Mouse (Mus musculus) left cerebral cortex, postnatal 4 days (tissue): ENCODE data around the gene Sigirr. TPM values are rescaled to one million over a fixed set of nuclear protein-coding genes. Genes with fewer than 3 reads are reported as not detected.
A peak's percentile ranks its signal among the peaks of the same experiment; 100 is the strongest.

Experiments
- DNase-seq: peaks from one replicate; pipeline ENCODE4 v3.0.0-alpha.2; 2022
- intact Hi-C: fragments of 180-260 bp; cut with DNase I; formaldehyde crosslinking; loops from one replicate; pipeline ENCODE4 v1.15.1; 2025
- total RNA-seq, 2 experiments: library from RNA; stranded (reverse); gene quantifications; 2 replicates each; pipeline ENCODE4 v1.2.3; 2021

The Sigirr gene
- 1 to 10 TPM; 2.8 to 2.9 TPM for total RNA-seq

DNA sequence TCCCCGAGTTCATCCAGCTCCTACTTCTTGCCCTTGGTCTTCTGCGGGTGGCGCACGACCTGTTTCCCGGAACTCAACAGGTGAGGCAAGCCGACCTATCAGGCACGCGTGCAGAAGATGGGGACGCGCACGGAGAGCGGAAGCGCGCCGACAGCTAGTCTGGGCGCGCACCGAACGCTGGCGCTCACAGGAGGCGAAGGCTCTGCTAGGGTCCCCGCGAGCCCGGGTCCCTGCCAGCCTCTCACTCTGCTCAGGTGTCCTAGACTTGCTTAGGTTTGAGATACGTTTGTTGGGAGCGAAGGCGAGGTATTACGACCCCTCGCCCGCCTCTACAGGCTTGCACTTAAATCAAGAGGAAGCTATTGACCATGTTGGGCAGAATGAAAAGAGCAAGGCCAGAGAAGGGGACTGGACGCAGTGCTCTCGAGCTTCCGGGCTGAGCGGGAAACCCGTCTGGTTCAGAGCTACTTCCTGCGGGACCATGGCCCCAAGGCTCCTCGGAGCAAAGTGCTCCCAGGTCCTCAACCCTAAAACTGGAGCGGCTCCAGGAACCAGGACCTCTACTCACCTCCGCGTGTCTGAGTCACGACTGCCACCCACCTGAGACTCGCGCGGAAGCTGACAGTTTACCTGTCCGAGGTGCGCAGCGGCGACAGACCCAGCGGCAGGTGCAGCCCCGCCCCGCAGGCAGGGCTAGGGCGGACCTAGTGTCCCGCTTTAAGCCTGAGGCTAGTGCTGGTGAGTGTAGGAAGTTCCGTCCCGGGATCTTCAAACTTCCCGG, at the start of gene Sigirr:
Gene Sigirr (minus strand): TSS at position 662 of the 781 bp plus-strand sequence.
- intact Hi-C loops, result no loop called here
- DNase-seq, result no peak

DNA sequence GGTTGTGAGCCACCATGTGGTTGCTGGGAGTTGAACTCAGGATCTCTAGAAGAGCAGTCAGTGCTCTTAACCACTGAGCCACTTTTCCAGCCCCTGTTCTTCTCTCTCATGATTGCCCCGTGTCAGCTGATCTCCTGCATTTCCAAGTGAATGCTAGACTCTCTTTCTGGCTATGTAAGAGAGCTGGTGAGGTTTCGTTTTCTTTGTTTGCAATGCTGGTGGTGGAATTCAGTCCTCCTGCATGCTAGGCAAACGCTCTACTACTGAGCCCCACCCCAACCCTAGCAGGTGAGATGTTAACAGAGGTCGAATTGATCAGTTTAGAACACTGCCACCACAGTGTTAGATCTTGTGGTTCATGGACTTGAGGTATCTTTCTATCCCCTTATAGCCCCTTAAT, 48.3 kb upstream of the Sigirr start:
- intact Hi-C loops, result no loop called here
- no peak for DNase-seq

DNA sequence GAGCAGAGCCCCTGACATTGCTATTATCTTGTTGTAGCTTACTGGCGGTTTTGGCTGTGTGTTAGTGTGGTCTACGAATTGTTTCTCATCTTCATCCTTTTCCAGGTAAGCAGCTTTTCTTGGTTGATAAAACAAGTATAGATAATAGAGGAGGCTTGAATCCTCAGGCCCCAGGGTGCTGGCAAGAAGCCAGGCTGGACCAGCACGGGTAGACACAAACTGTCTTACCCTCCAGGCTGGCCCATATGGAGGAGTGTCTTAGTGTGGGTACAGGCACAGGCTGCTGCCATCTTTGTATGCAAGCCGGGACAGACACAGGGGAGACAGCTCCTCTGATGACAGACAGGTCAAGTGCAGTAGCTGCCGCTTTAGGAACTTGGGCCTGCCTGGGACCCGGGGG, 46.7 kb upstream of the Sigirr start:
- peak; percentile 42 for DNase-seq
- intact Hi-C loops, result no loop called here

DNA sequence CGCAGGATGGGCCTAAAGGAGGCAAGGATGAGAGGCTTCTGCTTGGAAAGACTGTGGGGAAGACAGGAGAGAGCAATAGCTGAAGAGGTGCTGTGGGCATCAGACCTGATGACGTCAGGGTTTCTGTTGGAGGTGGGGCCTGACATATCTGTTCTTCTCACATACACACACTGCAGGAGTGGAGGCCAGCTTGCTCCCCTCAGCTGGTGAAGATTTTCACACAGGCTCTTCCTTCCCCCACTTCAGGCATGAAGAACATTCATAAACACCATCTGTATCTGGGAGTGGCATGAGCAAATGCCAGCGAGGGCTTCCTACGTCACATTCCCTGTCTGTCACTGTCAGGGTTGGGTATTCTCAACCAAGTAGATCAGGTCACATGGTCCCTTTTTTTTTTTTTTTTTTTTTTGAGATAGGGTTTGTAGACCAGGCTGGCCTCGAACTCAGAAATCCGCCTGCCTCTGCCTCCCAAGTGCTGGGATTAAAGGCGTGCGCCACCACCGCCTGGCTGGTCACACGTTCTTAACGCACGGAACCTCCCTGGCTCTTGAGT, 45.7 kb upstream of the Sigirr start:
- DNase-seq, result no peak
- intact Hi-C loops, result no loop called here

DNA sequence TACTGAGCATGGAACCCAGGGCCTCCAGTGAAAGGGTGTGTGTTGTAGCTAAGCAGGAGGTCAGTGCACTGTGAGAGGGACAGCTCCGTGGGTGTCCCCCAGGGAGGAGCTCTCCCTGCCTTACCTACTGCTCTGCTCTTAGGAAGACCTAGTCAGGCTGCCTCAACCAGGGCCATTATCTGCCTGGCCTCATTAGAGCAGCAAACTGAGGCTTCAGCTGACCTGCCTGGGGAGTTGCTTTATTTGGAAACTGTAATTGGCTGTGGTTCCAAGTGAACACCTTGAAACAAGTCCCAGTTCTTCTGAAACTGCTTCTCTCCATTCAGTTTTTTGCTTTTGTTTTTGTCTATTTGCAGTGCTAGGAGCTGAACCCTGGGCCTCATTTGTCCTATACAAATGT, 45.0 kb upstream of the Sigirr start:
- no peak for DNase-seq
- intact Hi-C loops, result no loop called here

DNA sequence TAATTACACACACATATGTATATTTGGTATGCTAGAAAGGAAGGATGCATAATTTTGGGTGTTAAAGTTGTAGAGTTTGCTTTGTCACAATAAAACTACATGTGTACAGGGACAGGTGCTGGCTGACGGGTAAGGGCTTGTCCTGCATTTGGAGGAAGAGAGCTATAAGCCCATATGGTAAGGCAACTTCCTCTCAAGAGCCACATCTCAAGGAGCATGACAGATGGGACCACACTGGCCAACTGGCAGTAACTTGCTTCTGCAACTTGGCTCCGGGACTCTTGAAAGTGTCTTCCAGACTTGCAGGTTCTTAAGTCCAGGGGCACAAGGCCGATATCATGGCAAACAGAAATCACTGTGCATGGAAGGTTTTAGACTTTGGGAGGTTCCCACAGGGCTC, 44.3 kb upstream of the Sigirr start:
- no peak for DNase-seq
- intact Hi-C loops, result no loop called here

DNA sequence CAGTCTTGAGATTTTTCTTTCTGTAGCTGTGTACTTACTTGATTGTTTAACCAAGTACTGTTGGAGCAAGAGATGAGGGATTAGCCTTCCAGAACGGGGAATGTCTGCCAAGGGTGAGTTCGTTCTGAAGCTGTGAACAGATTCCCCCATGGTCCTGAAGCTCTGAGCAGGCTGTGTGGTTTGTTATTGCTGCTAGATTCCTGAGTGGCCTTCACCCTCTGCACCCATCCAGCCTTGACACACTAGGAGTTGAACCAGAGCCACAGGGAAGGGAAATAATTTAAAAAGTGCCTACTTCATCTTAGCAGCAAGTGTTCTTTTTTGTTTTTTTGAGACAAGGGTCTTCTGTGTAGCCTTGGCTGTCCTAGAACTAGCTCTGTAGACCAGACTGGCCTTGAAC, 43.5 kb upstream of the Sigirr start:
- DNase-seq, result no peak
- intact Hi-C loops, result no loop called here

DNA sequence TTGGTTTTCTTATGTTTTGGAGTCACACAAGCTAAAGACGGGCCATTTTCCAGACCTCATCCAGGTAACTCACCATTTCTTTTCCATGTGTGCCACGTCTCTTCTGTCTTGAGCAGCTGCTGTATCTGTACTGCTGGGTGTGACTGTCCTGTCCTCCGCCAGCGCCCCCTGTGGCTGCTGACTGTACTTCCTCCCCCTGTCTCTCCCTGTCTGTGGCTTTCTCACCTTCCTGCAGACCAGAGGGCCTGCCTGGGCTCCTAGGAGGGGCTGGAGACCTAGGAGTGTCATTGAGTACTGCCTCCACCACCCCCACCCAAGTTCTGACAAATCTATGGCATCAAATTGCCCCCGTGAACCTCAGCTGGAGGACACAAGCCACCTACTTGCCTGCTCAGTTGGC, 42.7 kb upstream of the Sigirr start:
- intact Hi-C loops, result no loop called here
- peak; percentile 32 for DNase-seq

DNA sequence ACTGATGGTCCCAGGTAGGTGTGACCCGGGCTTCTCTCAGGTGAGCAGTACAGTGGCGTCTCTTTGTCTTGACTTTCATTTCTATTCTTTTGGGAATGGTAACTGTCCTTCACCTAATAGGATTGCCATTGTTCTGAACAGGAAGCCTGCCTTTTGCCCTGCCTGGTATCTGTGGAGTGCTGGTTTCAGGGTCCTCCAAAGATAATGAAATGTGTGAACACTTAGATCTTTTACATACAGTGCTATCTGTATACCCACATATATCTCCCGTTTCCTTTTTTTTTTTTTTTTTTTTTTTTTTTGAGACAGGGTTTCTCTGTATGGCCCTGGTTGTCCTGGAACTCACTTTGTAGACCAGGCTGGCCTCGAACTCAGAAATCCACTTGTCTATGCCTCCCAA, 41.0 kb upstream of the Sigirr start:
- no peak for DNase-seq
- intact Hi-C loops, result no loop called here

DNA sequence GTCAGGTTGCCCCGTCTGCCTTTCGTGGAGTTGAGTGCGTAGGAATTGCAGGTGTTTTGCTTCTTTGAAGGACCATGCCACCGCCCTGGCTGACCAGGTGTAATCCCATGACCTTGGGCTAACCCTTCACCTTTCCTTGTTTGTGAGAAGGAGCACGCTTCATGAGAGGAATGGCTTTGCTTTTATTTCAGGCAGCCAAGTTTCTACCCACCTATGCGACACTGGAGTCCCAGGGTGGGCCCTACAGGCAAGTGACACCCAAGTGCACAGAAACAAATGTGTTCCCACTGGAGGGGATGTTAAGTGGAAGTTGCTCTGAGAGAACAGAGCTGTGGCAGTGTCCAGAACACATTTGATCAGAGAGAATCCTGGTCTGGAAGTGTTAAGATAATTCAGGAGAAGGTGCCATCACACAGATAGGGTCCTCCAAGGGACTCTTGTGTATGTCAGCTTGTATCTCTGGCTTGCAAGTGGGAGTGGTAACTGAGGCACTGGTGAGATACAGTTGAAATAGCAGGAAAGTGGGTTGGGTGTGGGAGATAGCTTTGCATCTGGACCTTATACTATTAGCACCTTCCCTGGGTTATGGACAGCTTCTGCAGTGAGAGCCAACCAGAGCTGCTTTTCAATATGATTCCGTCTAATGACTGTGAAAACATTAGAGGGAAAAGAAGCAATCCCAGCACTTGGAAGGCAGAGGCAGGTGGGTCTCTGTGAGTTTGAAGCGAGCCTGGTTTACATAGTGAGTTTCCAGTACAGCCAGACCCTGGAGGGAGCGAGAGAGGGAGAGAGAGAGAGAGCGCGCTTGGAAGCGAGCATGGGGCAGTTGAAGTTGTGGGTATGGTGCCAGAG, 31.8 kb upstream of the Sigirr start:
- intact Hi-C loops, result no loop called here
- DNase-seq, result no peak

DNA sequence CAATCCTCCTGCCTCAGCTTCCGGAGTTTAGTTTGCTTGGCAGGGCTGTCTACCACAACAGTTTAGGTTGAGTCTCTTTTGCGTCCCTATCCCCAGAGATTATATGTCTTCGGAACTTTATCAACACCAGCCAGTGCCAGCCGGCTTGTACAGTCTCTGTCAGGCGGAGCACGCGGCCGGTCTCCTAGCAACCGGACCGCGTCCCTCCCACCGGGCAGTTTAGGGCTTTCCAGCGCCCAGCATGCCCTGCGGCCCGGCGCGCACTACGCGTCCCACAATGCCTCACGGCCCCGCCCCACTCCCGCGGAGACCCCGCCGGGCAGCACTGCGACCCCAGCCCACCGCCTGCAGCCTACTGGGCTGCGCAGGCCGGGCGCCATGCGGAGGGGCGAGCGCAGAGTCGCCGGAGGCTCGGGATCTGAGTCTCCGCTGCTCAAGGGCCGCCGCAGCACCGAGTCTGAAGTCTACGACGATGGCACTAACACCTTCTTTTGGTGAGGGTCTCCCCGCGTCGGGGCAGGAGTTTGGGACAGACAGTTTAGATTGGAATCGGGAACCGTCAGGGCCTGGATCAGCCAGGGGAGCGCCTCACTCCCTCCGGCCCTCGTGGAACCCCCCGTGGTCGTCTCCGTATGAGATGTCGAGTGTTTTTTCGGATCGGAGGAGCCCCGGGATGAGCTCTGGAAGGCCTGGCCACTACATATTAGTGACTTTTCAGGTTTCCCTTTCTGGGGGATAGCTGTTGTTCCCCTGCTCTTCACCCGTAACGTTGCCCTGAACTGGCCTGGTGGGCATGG, 30.9 kb upstream of the Sigirr start:
- DNase-seq, result peak; percentile 94
- intact Hi-C loops, result no loop called here

DNA sequence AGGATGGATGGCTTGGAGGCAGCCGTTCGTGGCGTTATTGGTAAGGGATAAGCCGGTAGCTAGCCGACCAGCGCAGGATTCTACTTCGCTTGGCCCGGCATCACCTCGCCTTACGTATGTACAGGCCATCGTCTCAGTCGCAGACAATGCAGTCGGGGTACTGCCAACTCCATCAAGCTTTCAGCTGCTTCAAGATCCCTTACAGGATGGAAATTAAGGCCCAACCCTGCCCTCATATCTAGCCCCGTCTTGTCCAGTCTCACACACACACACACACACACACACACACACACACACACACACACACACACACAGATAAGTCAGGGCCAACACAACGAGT, 23.1 kb upstream of the Sigirr start:
- intact Hi-C loops, result no loop called here
- no peak for DNase-seq

DNA sequence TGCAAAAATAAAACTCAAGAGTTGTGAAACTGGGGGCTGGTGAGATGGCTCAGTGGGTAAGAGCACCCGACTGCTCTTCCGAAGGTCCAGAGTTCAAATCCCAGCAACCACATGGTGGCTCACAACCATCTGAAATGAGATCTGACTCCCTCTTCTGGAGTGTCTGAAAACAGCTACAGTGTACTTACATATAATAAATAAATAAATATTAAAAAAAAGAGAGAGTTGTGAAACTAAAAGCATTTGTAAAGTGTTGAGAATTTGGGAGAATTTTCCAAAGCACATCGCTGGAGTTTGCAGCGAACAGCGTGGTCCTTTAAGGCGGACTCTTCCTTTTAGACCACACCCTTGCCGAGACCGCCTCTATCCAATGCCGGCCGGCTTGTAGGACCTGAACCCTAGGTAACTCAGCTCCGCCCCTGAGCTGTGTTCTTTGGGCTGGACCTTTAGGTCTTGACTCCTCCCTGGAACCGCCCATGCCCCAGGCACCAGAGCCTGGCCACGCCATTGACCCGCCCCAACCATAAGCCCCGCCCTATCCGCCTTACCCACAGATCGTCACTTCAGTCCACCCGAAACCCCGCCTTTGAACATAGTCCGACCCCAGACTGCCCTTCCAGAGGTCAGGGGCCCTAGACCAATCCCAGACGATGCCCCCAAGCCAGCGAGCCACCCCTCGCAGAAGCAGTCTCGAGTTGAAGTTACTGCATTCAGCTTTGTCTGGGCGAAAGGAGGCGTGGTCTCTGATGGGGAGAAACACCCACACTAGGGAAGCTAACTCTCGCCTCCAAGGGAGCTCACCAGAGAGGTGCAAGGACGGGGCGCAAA, 22.5 kb upstream of the Sigirr start:
- intact Hi-C loops, result no loop called here

DNA sequence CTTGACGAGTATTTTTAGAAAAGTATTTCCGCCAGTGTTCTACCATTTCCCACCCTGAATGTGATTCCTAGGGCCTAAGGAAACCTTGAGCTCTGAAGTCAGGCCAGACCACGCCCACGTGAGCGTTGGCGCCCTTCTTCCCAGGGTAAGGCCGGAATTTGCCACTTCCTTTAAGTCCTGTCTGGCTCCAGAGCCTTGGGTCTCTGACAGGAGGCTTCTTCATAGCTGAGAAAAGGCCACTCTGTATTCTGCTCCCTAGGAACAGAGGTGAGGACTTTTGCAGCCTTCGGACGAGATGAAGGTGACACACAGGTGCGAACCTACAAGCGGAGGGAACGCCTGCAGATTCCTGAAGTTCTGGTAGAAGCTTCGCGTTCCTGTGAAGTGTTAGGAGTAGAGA, 21.9 kb upstream of the Sigirr start, which contains the start of gene Ptdss2:
Gene Ptdss2 (plus strand): TSS at position 138 of the 400 bp plus-strand sequence.
- intact Hi-C loops, result no loop called here
- no peak for DNase-seq

More for the DNA sequence above, 22.5 kb upstream of the Sigirr start:
- peak; percentile 93 for DNase-seq

DNA sequence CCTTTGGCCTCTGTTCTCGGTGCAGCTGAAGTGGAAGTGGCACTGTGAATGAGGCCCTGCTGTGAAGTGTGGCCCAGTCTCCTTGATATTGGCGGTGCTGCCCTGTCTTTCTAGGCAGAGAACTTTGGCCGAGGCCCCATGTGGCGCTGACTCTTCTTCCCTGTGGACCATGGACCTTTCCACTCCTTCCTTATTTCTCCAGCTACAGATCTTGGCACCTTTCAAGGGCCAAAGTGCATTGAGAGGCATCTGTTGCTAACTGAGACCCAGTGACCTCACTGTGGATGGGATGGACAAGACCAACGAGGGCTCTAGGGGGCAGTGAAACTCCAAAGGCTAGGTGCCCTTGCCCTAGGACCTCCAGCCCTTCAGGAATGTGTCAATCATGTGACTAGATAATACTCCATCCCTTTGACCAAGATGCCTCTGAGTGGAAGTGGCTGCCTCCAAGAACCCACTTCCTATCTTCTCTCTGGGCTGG, 20.7 kb upstream of the Sigirr start:
- intact Hi-C loops, result no loop called here
- no peak for DNase-seq

DNA sequence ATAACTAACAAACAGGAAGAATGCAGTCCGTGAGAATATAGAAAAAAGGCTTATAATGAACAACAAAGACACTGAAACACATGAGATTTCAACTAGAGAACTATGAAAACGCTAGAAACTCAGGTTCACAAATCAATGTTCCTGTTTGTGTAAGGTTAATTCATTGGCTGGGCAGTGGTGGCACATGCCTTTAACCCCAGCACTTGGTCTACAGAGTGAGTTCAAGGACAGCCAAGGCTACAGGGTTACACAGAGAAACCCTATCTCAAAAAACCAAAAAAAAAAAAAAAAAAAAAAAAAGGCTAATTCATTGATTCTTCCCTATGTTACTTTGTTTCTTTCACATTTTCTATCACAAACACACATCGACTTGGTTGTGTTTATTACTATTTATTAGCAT, 20.2 kb upstream of the Sigirr start:
- DNase-seq, result no peak
- intact Hi-C loops, result no loop called here

DNA sequence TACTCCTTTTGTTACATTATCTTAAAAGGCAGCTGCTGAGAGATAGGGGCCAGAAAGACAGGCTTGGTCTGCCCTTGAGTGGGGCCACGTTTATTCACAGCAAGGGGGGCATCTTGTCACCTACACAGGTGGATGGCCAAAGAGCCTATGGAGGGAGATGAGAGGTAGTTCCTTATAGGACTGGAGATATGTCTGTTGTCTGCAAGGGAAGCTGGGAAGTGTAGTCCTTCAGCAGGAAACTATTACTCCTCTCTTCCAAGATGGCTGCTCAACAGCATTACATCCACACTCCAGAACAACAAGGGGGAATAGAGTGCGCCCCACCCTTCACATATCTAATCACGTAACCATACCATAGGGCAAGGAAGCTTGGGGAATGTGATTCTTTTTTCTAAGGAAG, 19.1 kb upstream of the Sigirr start:
- DNase-seq, result no peak
- intact Hi-C loops, result no loop called here

DNA sequence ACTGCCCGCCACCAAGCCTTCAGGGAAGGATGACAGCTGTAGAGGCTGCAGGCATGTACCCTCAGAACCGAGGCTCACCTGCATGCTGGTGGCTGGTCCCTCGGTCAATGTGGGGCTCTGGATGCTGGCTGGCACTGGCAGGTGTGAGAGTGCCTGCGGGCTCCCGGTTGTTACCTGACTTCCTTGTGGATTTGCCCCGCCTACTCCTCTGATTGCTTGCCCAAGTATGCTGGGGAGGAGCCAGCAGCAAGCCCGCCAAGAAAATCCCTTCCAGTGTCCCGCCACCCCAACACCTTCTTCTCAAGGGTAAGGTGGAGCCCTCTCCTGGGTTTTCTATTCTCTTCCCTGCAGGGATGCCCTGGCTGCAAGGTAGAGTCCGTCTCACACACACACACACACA, 17.3 kb upstream of the Sigirr start, which contains the start of gene Ano9:
Gene Ano9 (minus strand): TSS at position 171 of the 400 bp plus-strand sequence.
- intact Hi-C loops, result no loop called here
- no peak for DNase-seq

DNA sequence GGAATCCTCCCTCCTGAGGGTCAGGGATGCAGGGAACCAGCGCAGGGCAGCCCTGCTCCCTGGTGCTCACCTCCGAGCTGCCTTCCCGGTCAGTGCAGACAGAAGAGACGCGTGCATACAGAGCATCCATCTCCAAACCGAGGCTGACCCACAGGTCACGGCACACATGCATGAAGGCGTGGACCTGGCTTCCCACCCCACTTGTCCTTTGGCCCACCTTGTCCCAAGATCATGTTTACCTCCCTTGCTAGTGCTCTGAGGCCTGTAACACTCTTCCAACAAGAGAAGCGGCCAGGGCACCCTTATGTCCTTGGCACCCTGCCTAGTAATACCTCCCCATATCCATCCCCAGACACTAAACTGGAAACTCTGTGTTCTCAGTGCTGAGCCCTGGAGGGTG, 15.5 kb upstream of the Sigirr start:
- intact Hi-C loops, result no loop called here

DNA sequence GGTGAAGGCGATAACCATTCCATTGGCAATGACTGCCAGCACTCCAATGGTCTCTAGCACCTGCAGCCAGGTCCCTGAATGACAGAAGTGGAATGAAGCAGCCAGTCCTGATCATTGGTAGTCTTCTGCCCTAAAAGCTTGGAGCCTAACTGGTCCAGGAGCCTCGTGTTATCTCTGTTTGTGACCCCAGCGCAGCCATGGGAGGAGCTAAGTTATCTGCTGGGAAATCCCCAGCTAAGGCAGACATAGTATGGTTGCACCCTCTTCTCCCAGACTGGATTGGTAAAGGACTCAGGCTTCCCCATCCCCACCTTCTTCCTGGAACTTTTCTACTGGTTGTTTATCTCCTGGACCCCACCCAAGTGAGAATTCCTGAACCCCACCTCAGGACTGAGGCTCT, 2.8 kb upstream of the Sigirr start:
- no peak for DNase-seq
- intact Hi-C loops, result no loop called here

More for the DNA sequence above, 15.5 kb upstream of the Sigirr start:
- DNase-seq, result no peak
